Comparison of ENCODE assay signal across 12 mouse cellular contexts in the genomic region with DNA sequence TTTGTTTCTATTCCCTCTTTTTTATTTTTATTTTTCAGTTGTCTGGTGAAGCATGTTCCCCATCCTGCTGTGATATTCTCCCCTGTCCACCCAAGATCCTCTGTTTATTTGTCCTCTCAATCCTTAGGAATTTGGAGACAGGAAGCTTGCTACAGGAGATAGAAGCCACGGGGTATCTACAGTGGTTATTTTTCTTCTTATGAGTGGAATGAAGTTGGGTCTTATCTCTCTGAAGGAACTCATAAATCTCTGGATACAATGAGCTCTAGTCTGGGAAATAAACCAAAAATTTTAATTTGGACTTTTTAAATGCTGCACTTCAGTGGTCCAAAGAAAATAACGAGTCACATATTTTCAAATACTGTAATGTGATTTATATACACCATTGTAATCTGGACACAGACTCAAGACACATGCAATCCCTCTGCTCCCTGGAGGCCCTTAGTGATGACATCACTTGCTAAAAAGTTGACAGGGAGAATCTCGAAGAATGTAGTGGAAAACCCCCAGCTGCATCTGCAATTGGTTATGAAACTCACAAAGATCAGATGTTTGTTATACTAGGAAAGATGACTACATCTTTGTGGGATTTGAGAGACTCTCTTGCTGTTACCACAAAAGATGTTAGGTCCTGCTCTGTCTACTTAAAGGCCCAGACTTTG.
DNase-seq lines count a peak whose midpoint lies in the region; ATAC-seq and TF ChIP-seq lines count a peak whose summit lies in the region.
"Had no signal": no experiment of that assay in that cellular context is flagged by ENCODE, and none has a peak within 500 bp of the region (broad histone marks: within the 10 kb centered on the region; RNA-seq: fewer than 3 reads in every experiment).

No protein-coding gene starts in this region.

- H3K9ac ChIP-seq in kidney, postnatal 0 days (ENCODE audit: low read depth, low read length), result no peak overlapping the region
- H3K9ac ChIP-seq in stomach, embryonic 16.5 days (ENCODE audit: low read length), result no peak overlapping the region
- H3K9ac ChIP-seq: forebrain, embryonic 12.5 days; neural tube, embryonic 15.5 days had no signal

- peak; percentile 84 for ATAC-seq in kidney, postnatal 0 days (replicated peaks; ENCODE audit: low FRiP score, low read depth)
- peak; percentile 88 for ATAC-seq in stomach, embryonic 16.5 days (ENCODE audit: insufficient read depth, low FRiP score)

- no peak overlapping the region for H3K4me3 ChIP-seq in kidney, postnatal 0 days (replicated peaks; ENCODE audit: low read depth, low read length)
- no peak overlapping the region for H3K4me3 ChIP-seq in stomach, embryonic 16.5 days (replicated peaks; ENCODE audit: low read length)
- H3K4me3 ChIP-seq: forebrain, embryonic 12.5 days; neural tube, embryonic 15.5 days had no signal

- WGBS in kidney, postnatal 0 days, result 41% methylated on average over 3 of the region's 3 CpGs
- WGBS in stomach, embryonic 16.5 days, result 40% methylated on average over 3 of the region's 3 CpGs

- no peaks in the 10 kb centered on the region for H3K36me3 ChIP-seq in kidney, postnatal 0 days (ENCODE audit: insufficient read depth, low read length)
- no peaks in the 10 kb centered on the region for H3K36me3 ChIP-seq in stomach, embryonic 16.5 days (ENCODE audit: control insufficient read depth, insufficient read depth, low read length)
- H3K36me3 ChIP-seq: forebrain, embryonic 12.5 days; neural tube, embryonic 15.5 days had no signal

- no peaks in the 10 kb centered on the region for H3K27me3 ChIP-seq in kidney, postnatal 0 days (ENCODE audit: insufficient read depth, low read length)
- no peaks in the 10 kb centered on the region for H3K27me3 ChIP-seq in stomach, embryonic 16.5 days (ENCODE audit: control insufficient read depth, insufficient read depth, low read length)
- H3K27me3 ChIP-seq: forebrain, embryonic 12.5 days; neural tube, embryonic 15.5 days had no signal

- no peak overlapping the region for H3K4me2 ChIP-seq in kidney, postnatal 0 days (ENCODE audit: low read length)
- H3K4me2 ChIP-seq in stomach, embryonic 16.5 days (ENCODE audit: low read depth, low read length), result no peak overlapping the region
- H3K4me2 ChIP-seq: forebrain, embryonic 12.5 days; neural tube, embryonic 15.5 days had no signal

- TF ChIP-seq CTCF in kidney, postnatal 0 days (IDR thresholded peaks at IDR 0.05; ENCODE audit: low read depth), result no peak

- peak; percentile 38 for DNase-seq in ovary, postnatal 14 days (ENCODE audit: low spot score)
- no peak for DNase-seq in ovary, adult 18-20 months (ENCODE audit: low spot score)
- DNase-seq in heart, adult 9 months (ENCODE audit: low spot score in 2 of 2), result peak; percentile 85
- DNase-seq in kidney, postnatal 0 days (ENCODE audit: low spot score), result peak; percentile 93
- DNase-seq in layer of hippocampus, postnatal 14 days (ENCODE audit: low spot score in 2 of 2), result no peak
- DNase-seq in natural killer cell, adult 2 months (ENCODE audit: low spot score in 2 of 2), result no peak
- no peak for DNase-seq in thymus, postnatal 4 days
- DNase-seq: layer of hippocampus, adult 9-11 months had no signal

- peaks cover 6% of the 10 kb centered on the region; the same call in 1 of the 2 replicates for H3K4me1 ChIP-seq in kidney, postnatal 0 days (replicated peaks; ENCODE audit: insufficient read depth, low read length)
- no peaks in the 10 kb centered on the region for H3K4me1 ChIP-seq in stomach, embryonic 16.5 days (ENCODE audit: control insufficient read depth, insufficient read depth, low read length)
- H3K4me1 ChIP-seq: forebrain, embryonic 12.5 days had no signal

- no peaks in the 10 kb centered on the region for H3K9me3 ChIP-seq in kidney, postnatal 0 days (replicated peaks; ENCODE audit: low read length)
- H3K9me3 ChIP-seq in stomach, embryonic 16.5 days (replicated peaks; ENCODE audit: control insufficient read depth, low read length), result no peaks in the 10 kb centered on the region
- H3K9me3 ChIP-seq: forebrain, embryonic 12.5 days; neural tube, embryonic 15.5 days had no signal

- peak overlapping the region; percentile 76 for H3K27ac ChIP-seq in kidney, postnatal 0 days
- H3K27ac ChIP-seq in stomach, embryonic 16.5 days (ENCODE audit: low read length), result peak overlapping the region; percentile 84
- H3K27ac ChIP-seq: forebrain, embryonic 12.5 days; macrophage; neural tube, embryonic 15.5 days had no signal

Comparison
In these comparisons a context has a peak if more than half of its experiments do, and no peak if none do; other contexts are left out.
1. DNase-seq: peak in ovary, postnatal 14 days (single experiment), heart, adult 9 months (2 of 2) and kidney, postnatal 0 days (single experiment); none in ovary, adult 18-20 months (single experiment), layer of hippocampus, postnatal 14 days (0 of 2), natural killer cell, adult 2 months (0 of 2) and thymus, postnatal 4 days (single experiment).